Mouse (Mus musculus) right cerebral cortex, adult 18-20 months (tissue): ENCODE results near the gene Apoa4.

Source experiments
- DNase-seq: peaks from one replicate; pipeline ENCODE4 v3.0.0; 2022; ENCODE audit warnings: mixed read lengths

Apoa4 gene

DNA sequence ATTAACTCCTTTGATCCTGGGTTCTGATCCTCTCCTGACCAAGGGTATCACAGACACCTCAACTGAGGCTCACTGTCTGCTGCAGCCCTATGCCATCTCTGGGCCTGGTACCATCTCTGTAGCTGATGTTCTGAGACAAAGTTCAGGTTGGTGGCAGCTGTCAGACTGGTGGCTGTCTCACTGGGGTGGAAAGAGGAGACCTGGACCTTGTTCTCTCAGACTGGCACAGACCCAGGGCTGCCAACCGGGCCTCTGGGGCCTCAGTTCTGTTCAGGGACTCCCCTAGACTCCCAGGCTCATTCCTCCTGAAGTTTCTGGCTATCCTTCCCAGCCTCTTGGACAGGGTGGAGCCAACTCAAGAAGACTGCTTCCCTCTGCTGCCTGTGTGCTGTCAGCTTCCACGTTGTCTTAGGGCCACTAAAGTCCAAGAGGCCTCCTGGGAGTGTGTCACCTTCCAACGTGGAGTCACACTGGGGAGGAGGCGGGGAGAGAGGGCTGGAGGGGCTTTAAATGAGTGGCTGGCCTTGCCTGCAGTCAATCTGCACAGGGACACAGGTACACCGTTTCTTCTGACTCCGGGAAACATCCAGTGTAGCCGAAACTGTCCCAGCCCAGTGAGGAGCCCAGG lies at the start of gene Apoa4:
Apoa4 (plus strand) TSS at position 171 of the 628 bp plus-strand sequence.
- DNase-seq: no peak

DNA sequence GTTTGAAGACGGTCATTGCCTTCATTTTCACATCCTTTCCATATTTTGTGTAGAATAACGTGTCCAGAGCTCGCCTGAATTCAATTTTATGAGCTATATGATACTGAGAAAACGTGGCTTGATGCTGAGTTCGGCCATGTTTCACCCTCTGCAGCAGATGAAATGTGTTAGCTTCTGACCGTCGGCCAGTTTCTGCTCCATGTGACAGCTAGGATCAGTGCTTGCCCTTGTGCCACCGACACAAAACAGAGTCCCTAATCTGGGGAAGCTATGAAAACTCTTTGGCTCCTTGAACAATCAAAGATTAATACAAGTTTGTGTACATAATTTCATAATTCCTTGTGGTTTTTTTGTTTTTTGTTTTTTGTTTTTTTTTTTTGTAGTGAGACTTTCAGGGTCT lies 49.3 kb upstream of the Apoa4 start:
- no peak for DNase-seq

DNA sequence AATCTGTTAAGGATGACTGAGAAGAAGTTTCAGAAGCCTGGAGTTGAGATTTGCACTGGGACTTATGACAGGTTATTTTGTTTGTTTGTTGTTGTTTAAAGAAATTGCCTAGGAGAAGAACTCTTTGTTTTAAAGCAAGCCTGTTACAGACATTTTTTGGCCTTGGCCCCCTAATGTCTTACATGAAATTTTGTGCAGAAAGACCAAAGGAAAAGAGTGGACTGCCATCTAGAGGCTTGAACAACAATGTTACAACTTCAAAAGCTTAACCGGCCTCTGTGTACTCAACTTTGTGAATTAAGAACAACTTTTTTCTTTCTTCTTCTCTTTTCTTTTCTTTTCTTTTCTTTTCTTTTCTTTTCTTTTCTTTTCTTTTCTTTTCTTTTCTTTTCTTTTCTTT lies 48.9 kb upstream of the Apoa4 start:
- no peak for DNase-seq

DNA sequence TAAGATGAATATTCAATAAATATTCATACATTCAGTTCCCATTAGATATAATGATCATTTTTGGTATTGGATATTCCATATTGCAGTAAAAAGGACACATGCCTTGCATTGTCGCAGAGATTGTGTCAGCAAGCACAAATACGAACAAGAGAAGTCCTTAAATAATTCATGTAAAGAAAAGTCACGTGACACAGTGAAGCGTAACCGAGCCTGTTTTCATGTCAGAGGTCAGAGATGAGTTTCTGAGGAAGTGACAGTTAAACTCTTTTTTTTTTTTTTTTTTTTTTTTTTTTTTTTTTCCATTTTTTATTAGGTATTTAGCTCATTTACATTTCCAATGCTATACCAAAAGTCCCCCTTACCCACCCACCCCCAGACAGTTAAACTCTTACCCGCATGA lies 47.9 kb upstream of the Apoa4 start:
- DNase-seq: no peak

DNA sequence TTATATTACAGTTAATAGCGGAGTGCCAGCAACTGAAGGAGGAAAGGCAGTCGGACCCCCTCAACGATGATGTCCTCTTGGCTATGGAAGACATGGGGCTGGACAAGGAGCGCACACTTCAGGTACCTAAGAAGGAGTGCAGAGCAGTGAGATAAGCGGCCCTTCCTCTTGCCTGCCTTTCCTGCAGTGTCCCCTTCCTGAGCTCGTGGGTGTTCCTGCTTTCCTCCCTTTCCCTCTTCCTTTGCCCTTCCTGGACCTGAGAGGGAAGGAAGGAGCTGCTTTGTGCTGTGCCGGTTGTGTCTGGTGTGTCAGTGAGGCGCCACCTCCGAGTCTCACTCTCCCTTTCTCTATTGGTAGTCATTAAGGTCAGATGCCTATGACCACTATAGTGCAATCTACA lies 45.7 kb upstream of the Apoa4 start:
- no peak for DNase-seq

DNA sequence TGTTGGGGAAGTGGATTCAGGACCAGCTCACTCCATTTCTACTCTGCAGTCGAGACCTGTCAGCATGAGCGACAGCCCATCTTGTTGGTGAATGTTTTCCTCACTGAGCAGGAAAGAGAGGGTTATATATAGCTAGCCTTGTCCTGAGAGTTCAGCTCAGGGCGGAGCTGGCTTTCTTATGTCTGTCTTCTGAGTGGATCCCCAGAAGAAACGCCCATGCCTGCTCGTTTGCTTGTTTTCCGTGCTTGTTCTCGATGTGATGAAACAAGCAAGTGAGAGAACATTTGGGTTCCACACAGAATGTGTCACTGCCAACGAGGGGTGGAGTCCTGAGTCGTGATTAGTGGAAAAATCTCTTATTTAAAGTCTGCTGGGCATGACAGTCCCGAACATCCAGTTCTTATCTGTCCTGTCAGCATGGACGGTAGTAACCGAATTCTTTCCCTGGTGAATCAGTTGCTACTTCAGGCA lies 43.8 kb upstream of the Apoa4 start:
- DNase-seq: no peak

DNA sequence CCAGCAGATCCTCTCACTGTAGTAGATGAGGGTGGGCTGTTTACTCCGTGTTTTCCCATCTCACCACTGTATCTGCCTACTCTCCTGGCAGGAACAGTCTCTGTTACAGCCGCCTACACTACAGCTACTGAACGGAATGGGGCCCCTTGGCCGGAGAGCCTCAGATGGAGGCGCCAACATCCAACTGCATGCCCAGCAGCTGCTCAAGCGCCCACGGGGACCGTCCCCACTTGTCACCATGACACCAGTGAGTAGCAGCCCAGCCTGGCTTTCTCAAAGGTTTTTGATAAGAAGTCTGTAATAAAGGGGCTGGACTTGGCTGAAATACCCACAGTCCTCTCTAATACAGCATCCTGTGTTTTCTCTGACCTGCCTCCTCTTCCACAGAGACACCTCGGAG lies 42.0 kb upstream of the Apoa4 start:
- DNase-seq: peak; percentile 56

DNA sequence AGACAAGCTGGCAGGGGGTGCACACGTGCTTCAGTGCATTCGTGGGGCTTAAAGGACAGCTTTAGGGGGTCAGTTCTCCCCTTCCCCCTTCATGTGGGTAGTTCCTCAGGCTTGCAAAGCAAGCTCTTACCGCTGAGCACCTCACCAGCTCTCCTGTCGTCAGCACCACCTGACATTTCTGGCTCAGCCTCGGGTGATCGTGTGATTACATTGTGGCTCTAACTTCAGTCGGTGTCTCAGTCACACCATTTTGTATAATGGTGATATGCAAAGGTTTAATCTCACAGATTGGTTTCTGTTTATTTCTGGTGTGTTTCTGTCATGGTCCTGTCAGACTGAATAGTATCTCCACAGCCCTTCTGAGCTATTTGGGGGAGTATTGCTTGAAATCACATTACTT lies 41.6 kb upstream of the Apoa4 start:
- DNase-seq: no peak

DNA sequence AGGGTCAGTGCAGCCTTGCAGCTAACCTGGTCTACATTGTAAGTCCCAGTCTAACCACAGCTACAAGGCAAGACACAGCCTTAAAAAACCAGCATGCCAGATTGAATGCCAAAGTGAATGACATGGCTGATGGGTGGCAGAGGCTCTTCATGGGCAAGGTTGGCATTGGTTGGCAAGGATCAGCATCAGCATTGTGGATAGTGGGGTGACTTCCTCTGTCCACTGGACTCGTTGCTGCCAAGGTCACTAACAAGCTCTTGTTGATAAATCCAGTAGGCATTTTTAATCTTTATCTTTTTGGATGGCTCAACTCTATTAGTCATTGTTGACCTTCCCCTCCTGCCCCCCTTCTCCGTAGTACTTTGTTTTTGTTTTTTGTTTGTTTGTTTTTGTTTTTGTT lies 40.9 kb upstream of the Apoa4 start:
- DNase-seq: no peak

DNA sequence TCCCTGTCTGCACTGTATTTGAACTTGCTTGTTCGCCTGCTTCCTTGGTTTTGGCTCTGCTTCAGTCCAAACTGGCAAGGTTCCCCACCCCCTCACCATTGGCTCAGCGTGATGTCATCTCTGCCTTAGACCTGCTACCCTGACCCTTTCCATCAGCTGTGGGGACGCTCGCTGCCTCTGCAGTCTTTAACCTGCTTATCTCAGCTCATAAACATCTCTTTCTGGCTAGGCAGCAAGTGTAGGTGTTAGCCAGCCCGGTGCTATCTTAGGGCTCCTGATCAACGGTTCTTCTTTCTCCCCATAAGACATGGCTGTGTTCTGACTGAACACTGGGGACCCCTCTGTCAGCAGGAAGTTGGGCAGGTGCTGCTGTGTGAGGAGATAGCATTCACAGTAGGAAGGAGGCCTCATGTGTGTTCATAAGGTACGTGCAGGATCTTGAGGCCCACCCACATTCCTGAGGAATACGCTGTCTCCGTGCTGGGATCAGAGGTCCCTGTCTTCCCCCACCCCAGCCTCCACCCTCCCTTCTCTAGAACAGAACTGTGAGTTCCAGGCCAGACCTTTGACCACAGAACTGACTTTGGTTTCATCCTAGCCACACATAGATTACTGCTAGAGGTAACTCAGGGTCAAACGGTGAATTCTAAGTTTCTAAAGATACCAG lies 33.5 kb upstream of the Apoa4 start:
- DNase-seq: no peak

DNA sequence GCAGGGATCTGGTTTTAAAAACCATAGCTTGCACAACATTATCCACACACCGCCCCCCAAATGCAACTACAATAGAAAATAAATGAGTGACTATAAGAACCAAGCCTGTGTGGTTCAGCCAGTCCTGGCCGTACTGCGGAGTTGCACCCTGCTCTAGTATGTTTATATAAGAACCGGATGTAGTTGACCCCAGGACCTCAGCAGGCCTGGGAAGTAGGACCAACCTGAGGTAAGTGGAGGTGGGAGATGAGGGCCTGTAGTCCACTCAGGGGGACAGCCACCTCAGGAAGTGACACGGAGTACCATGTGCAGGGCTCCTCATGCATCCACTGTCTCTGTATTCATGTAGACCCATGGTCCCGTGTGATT lies 33.0 kb upstream of the Apoa4 start:
- DNase-seq: no peak

DNA sequence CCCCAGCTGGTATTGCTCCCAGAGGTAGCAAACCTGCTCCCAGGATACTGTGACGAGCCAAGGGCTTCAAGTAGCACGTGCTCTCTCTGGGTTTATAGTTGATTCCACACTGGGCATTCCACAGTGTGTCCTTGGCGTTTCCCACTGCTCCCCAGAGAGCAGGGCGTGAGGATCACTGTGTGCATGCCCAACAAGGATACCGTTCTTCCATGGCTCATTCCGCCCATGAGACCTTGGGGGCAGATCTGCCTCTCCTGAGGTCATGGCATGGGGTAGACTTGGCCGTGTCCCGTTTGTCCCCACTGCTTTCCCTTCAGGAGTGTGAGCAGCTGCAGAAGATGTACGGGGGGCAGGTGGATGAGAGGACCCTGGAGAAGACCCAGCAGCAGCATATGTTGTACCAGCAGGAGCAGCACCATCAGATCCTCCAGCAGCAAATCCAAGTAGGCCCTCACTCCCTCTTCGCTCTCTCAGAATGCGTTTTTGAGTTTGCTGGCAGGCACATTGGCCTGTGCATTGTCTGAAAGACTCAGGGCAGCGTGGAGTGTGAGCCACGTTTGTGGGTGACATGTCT lies 32.0 kb upstream of the Apoa4 start:
- DNase-seq: no peak

DNA sequence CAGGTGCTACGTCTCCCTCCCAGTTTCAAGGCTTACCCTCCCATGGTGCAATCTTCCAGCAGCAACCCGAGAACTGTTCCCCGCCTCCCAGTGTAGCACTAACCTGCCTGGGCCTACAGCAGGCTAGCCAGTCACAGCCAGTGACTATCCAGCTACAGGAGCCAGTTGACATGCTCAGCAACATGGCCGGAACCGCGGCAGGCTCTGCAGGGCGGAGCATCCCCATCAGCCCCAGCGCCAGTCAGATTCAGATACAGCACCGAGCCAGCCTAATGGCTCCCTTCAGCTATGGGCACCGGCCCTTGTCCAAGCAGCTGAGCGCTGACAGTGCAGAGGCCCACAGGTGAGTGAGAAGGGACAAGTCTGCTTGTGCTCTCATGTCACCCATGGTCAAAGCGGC lies 30.0 kb upstream of the Apoa4 start:
- DNase-seq: no peak

DNA sequence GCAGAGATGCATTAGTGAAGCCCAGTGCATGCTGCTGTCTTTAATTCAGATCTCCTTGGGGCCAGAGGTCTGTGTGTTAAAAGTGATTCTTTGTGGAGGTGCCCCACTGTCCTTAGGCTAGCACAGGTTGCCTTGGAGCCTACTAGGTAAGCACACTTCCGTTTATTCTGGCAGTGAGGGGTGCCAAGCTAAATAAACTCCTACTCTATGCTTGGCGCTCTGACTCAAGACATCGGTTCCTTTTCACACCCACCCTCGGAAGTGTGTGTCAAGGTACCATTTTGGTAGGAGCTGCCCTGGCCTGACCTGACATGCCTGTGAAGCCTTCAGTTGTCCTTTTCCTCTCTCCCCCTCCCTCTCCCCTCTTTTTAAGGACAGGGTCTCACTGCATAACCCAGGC lies 26.2 kb upstream of the Apoa4 start:
- no peak for DNase-seq

DNA sequence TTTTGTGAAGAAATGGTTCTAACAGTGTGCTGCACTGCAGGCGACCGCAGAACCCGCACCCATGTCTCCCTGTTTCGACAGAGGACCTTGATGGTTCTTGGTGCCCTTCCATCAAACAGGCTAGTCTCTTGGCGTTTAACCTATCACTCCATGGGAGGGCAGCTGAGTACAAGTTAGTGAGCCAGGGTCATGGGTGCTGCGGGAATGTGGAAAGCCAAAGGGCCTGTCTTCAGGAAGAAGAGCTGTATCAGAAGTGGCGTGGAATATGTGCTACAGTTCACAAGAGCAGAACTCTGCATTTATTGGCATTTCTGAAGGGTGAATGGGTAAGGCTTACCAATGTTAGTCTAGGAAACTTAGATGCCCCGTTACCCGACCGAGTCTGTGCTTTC lies 25.6 kb upstream of the Apoa4 start:
- no peak for DNase-seq

DNA sequence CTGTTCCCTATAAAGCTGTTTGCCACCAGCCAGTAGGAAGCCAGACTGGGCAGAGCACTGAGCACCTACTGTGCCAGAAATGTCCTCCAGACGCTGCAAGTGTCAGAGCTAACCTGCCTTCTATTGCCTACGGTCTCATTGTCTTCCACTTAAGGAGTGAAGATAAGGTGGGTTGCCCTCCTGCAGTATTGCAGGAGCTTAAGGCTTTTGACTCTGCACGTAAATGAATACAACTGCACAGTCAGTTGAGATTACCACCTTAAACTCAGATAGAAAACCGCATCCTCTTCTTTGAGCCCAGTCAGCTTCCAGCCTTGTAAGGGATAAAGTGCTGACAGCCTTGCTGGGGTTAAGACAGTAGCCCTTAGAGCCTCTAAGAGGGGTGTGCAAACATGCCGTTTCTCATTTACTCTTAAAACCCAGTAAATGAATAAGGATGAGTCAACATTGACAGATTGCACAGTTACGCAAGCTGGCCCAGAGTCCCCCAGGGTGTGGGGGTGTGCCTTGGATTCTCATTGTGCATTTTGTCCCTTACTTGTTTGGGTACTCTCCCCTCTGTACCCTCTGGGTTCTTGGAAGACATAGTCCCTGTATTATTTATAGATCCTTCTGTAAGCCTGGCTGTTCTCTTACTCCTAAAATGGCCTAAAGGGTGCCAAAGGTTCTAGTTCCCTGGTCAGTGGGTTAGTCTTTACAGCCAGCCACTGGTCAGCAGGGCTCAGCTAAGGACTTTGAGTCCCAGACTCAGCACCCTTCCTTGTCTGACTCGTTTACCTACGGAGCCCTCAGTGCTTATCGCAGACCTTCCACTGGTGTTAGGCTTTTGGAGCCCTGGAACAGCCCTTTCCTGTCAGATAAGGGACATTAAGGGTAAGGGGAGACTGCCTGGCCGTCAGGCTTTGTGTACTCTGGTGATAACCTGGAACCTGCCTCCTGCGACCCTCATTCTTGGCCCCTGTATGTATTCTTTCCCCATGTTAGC lies 24.9 kb upstream of the Apoa4 start:
- DNase-seq: peak; percentile 52

DNA sequence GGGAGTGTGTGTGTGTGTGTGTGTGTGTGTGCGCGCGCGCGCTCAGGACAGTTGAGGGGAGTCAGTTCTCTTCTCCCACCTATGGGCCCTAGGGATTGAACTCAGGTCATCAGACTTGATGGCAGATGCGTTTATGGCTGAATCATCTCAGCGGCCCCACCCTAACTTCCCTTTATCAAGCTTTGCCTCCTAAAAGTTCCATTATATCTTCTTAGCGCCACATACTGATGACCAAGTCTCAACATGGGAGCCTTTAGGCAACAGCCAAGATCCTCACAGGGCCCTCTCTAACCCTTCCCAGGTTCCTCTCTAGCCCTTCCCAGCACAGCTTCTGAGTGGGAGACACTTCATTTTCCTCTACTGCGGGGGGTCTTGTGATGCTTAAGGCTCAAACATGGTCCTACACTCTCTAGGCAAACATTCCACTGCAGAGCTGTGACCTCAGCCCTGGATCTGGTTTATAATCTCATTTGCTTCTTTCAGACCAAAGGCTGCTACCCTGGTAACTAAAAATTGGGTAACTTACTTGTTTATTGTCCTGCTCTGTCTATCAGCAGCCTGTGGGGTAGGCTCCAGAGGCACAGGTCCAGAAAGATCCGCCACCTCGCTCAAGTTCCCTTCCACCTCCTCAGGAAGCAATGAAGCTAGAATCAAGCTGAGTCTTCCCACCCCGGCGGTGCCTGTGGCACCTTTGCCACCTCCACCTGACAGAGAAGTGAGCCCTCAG lies 23.6 kb upstream of the Apoa4 start:
- DNase-seq: no peak

DNA sequence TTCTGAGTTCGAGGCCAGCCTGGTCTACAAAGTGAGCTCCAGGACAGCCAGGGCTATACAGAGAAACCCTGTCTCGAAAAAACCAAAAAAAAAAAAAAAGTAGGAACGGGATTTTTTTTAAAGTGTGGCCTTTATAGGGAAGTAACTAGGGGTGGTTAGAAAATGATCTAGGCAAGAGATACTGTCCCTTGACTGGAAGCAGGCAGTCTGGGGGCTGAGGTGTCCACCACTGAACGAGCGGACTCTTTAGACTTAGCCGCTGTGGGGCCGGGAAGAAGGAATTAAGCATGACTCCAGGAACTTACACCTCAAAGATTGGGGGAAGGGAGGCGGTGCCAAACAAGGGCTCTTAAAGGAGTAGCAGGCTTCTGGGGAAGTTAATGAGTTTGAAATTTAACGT lies 22.3 kb upstream of the Apoa4 start:
- no peak for DNase-seq

DNA sequence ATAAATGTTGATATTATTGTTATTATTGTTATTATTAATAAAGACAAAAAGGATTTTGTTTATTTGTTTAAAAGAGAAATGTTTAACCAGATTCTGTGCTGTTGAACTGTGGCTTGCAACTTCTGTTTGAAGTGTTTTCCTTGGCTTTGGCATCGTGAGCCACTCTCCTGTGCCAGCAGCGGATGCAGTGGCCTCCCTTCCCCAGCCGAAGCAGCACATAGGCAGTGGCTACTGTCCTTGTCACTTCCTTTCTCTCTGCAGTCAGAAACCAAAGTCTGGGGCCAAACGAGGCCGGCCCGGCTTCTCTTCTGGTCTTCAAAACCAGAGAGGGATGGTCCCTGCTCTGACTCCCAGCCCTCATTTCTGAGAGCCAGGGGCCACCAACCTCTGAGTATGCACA lies 17.4 kb upstream of the Apoa4 start:
- no peak for DNase-seq

DNA sequence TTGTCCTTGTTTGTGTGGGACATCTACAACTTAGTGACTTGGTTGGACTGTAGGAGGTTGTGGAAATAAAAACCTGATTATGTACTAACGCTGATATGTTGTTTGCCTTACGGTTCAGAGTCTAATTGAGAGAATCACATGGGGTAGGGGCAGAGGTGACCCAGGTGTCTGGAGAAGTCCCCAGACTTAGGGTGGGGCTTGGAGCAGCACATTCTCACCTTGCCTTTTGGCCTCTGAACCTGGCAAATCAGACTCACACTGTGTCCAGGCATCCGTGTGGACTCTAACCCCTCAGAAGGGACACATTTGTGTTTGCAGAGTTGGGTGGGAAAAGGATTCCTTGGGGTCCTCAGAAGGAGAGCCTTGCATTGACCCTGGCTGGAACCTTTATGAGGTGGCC lies 16.4 kb upstream of the Apoa4 start:
- no peak for DNase-seq

DNA sequence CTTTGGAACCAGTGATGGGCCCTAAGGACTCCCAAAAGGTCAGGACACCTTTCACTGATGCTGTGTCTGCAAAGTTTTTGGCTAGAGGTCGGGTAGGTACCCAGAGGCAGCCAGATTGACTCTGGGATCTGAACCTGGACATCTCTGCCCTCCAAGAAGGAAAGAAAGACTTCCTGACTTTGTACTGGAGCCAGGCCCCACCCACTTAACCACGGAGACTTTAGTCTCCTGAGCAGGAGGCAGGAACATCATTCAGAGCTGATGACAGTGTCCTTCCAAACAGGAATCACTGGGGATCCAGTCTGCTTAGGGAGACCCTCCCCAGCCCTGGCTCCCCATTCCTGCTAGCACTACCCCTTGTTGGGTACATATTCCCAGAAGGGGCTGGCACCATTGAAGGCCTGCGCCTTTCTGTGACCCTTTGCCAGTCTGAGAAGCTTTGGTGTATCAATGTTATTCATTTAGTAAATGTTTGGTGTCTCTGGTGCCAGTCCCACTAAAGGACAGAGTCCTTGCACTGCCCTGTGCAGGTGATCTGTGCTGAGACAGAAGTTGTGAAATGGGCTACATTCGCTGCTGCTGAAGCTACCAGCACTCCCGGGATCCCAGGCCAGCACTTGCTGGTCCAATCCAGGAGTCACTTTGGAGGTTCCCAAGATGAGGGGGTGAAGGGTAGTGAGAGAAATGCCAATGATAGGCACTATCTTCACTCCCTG lies 15.4 kb upstream of the Apoa4 start:
- no peak for DNase-seq

DNA sequence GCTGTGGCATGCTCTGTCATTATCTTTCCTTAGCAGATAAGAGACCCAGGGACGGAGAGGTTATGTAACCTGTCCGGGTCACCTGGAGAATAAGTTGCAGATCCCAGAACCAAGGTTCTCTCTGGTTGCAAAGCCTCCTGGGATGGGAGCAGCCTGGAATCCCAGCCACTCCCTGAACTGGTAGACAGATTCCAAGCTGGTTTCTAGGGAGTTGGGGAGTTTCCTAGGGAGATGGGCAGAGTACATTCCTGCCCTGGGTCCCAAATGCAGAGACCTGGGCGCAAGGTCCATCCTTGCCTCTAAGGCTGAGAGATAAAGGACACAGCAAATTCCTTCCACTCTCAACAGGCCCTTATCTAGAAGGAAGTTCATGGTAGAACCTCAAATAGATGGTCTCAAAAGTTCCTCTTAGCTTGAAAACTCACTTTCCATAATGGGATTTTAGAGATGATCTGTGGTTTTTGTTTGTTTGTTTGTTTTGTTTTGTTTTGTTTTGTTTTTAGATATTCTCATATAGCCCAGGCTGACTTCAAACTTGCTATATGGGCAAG lies 13.4 kb upstream of the Apoa4 start:
- DNase-seq: no peak
